24 mouse cellular contexts compared by ENCODE assay signal in the genomic region with DNA sequence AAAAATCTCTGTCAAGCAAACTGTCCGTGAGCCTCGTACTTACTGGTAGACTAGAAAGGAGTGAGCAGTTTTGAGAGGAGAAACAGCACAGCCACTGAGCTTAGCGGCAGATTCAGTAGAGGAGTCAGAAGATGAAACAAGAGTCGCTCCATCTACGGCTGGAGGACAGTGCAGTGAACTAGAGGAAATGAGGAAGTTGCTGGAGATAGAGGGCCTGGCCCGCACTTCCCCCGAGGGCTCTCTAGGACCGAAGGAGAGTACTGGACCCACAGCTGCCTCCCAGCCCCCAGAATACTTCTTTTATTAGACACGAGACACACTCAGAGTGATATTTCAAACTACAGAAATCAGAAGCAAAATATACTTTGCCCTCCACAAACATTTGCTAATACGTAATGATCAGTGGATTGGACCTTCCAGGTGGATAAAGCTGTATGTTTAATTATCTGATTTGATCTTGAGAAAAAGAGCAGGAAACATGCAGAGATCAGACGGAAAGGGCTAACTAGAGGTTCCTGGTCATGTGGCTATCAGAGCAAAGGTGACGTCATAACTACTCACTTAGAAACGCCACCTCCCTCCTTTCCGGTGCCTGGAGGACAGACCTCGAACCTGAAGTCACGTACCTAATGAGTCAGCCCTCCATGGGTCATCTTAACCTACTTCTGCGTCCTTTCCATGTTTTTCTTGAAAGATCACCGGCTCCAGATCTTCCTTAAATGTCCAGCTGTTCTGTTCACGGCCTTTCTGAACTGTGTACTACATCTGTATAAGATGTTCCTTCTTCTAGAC.
DNase-seq lines count a peak whose midpoint lies in the region; ATAC-seq and TF ChIP-seq lines count a peak whose summit lies in the region.
"Had no signal": no experiment of that assay in that cellular context is flagged by ENCODE, and none has a peak within 500 bp of the region (broad histone marks: within the 10 kb centered on the region; RNA-seq: fewer than 3 reads in every experiment).

No protein-coding gene starts in this region.

- peak; percentile 93 for ATAC-seq in common myeloid progenitor, adult 5-6 weeks (replicated peaks; ENCODE audit: low read depth, poor library complexity, severe bottlenecking)
- peak; percentile 91 for ATAC-seq in megakaryocyte progenitor cell, adult 5-6 weeks (replicated peaks; ENCODE audit: poor library complexity)
- ATAC-seq: forebrain, postnatal 0 days; intestine, postnatal 0 days had no signal

- DNase-seq in testis, postnatal 10 days (ENCODE audit: low spot score) = no peak
- DNase-seq in natural killer cell, adult 2 months (ENCODE audit: low spot score in 2 of 2) = no peak
- no peak for DNase-seq in Muller cell, postnatal 12 days (ENCODE audit: inconsistent ontology term)
- DNase-seq in cerebellum, postnatal 14 days = no peak
- DNase-seq: adrenal gland, adult 2 months; adrenal gland, postnatal 36 days; cerebellum, adult 11 months; cerebellum, adult 8-10 months; cerebellum, postnatal 25 days; forebrain, postnatal 0 days; gastrocnemius, adult 2 months; gastrocnemius, postnatal 25 days; heart, adult 18-20 months; heart, postnatal 14 days had no signal

- peaks cover 2% of the 10 kb centered on the region for H3K4me1 ChIP-seq in testis, adult 2 months (ENCODE audit: control insufficient read depth, insufficient read depth, low read length)
- H3K4me1 ChIP-seq: embryonic facial prominence, embryonic 13.5 days; heart, embryonic 15.5 days had no signal

- no peak overlapping the region for H3K27ac ChIP-seq in testis, adult 2 months (ENCODE audit: control insufficient read depth, insufficient read depth, low read depth, low read length)
- H3K27ac ChIP-seq: embryonic facial prominence, embryonic 13.5 days; forebrain, embryonic 12.5 days; gastrocnemius, adult 2 months; heart, embryonic 15.5 days; hindbrain, embryonic 10.5 days; hindbrain, embryonic 14.5 days had no signal

- H3K4me3 ChIP-seq in testis, adult 2 months (ENCODE audit: control insufficient read depth, low read depth, low read length) = peak overlapping the region; percentile 74
- H3K4me3 ChIP-seq: embryonic facial prominence, embryonic 13.5 days; forebrain, embryonic 12.5 days; gastrocnemius, adult 2 months; heart, embryonic 15.5 days; hindbrain, embryonic 10.5 days had no signal

- no peaks in the 10 kb centered on the region for H3K27me3 ChIP-seq in testis, adult 2 months (ENCODE audit: control insufficient read depth, insufficient read depth, low read length)
- H3K27me3 ChIP-seq: embryonic facial prominence, embryonic 13.5 days; forebrain, embryonic 12.5 days; heart, embryonic 15.5 days had no signal

- TF ChIP-seq CTCF in testis, adult 2 months (IDR thresholded peaks at IDR 0.05; ENCODE audit: control insufficient read depth, insufficient read depth, insufficient replicate concordance, low read depth, low read length) = no peak

- peak; percentile 53; the same call in 1 of the 2 replicates for TF ChIP-seq POLR2A in testis, adult 2 months (IDR thresholded peaks at IDR 0.05; ENCODE audit: control insufficient read depth, low read depth, low read length)

- H3K36me3 ChIP-seq in testis, adult 2 months (ENCODE audit: control insufficient read depth, insufficient read depth, low read length) = no peaks in the 10 kb centered on the region
- H3K36me3 ChIP-seq: embryonic facial prominence, embryonic 13.5 days; forebrain, embryonic 12.5 days; G1E; heart, embryonic 15.5 days; hindbrain, embryonic 10.5 days had no signal
